Mouse (Mus musculus): ENCODE data around the gene Trappc5. TPM values are rescaled to one million over a fixed set of nuclear protein-coding genes. Genes with fewer than 3 reads are reported as not detected.

Gene Trappc5
- total RNA-seq, 2 experiments from 2014 or later = 25.9 to 27.8 TPM

Other genes with a start within 250 kb of the Trappc5 start
- gene Pex11g, start 208.6 kb upstream of the Trappc5 start, total RNA-seq (2021) = 1 to 10 TPM; 3.1 to 5.9 TPM
- under 1 TPM in 1 of 2 experiments, not detected in 1; 0.16 TPM for gene Tex45, start 205.4 kb upstream of the Trappc5 start, total RNA-seq (2021)
- 10 to 100 TPM; 22.3 to 23.6 TPM for gene Zfp358, start 183.2 kb upstream of the Trappc5 start, total RNA-seq (2021)
- 10 to 100 TPM; 22.8 to 26.7 TPM for gene Mcoln1, start 175.8 kb upstream of the Trappc5 start, total RNA-seq (2021)
- 10 to 100 TPM; 15.8 to 20.6 TPM for gene Pnpla6, start 160.9 kb upstream of the Trappc5 start, total RNA-seq (2021)
- not detected for gene C330021F23Rik, start 108.3 kb upstream of the Trappc5 start, total RNA-seq (2021)
- 1 to 10 TPM; 1.8 to 2.6 TPM for gene Camsap3, start 89.0 kb upstream of the Trappc5 start, total RNA-seq (2021)
- 10 to 100 TPM; 21.1 to 23.2 TPM for gene Xab2, start 55.0 kb upstream of the Trappc5 start, total RNA-seq (2021)
- gene Pet100, start 54.8 kb upstream of the Trappc5 start, total RNA-seq (2021) = 10 to 100 TPM; 59.7 to 70.0 TPM
- gene Pcp2, start 50.8 kb upstream of the Trappc5 start, total RNA-seq (2021) = under 1 TPM in 1 of 2 experiments, not detected in 1; 0.65 TPM
- gene Stxbp2, start 45.3 kb upstream of the Trappc5 start, total RNA-seq (2021) = 1 to 10 TPM; 3.1 to 7.2 TPM
- gene Retn, start 20.5 kb upstream of the Trappc5 start, total RNA-seq (2021) = 10 to 100 TPM in 1 of 2 experiments, 1 to 10 TPM in 1; 7.6 to 11.6 TPM
- gene Mcemp1, start 10.5 kb upstream of the Trappc5 start, total RNA-seq (2021) = under 1 TPM; 0.25 to 0.52 TPM
- 1 to 10 TPM; 2.5 to 2.9 TPM for gene Fcor, start 3.9 kb upstream of the Trappc5 start, total RNA-seq (2021)
- gene Fcer2a, start 17.9 kb downstream of the Trappc5 start, total RNA-seq (2021) = under 1 TPM; 0.67 to 0.86 TPM
- gene Clec4g, start 44.4 kb downstream of the Trappc5 start, total RNA-seq (2021) = under 1 TPM in 1 of 2 experiments, not detected in 1; 0.21 TPM
- not detected for gene Cd209a, start 72.7 kb downstream of the Trappc5 start, total RNA-seq (2021)
- not detected for gene Cd209e, start 178.0 kb downstream of the Trappc5 start, total RNA-seq (2021)
- gene Cd209d, start 202.3 kb downstream of the Trappc5 start, total RNA-seq (2021) = not detected